Mouse (Mus musculus) T-helper 17 cell (primary cell): ENCODE results near the gene Chchd5.

Experiments used
- in situ Hi-C, 2 experiments: fragments of 300-600 bp; cut with MboI, MseI; formaldehyde crosslinking; loops; 1 replicate in 1 of 2; 2 replicates in 1 of 2; pipeline ENCODE4 v1.15.1; 2025; ENCODE audit warnings: high pct_unique_total_duplicates in 2 of 2

Gene Chchd5

DNA sequence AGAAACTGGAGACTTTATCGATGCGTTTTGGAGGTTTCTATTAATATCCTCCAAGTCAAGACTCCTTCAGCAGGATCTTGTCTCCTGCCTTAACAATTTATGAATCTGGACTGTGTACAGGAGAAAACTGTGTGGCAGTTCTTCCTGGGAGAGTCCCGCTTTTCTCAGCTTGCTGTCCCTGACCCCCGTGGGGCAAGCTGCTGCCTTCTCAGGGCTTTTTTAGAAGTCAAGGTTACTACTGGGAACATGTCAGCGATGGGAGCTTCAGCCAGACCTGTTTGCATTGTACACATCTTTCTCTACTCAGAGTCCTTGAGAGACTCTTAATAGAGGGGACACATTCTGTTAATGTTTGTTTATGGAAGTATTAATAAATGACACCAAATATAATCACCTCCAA is 20.9 kb downstream of the Chchd5 start:
- in situ Hi-C loops = no loop called here

DNA sequence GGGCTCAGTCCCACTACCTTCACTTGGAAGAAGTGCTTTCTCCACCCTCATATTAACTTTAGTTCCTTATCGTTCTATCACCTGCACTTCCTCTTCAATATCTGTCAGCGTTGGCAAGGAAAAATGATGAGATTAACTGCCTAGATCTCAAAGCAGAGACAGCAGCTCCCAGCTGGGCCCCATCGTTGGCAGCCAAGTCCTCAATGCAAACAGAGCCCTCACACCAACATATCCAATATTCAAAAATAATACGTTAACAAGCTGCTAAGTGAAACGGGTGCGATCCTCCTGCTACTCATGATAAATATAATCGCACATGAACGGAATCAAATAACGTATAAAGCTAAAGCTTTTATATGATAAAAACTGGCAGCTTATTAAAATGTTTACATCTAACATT is 21.6 kb downstream of the Chchd5 start:
- in situ Hi-C loops = no loop called here

DNA sequence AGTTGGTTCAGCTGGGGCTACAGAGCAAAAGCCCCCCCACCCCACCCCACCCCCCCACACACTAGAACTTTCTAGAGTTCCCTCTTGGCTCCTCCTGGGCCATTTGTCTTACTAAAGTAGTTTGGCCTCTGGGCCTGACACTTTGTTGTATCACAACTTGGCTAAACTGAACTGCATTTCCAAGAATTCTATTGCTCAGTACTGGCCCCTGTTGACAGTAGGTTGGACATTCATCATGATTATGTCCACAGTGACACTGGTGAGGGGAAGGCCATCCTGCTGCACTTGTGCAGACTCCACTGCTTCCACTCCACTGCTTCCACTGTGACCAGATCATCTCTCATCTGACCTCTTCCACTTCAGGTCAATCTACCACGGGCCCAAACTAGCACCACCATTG is 23.3 kb downstream of the Chchd5 start:
- in situ Hi-C loops = no loop called here

DNA sequence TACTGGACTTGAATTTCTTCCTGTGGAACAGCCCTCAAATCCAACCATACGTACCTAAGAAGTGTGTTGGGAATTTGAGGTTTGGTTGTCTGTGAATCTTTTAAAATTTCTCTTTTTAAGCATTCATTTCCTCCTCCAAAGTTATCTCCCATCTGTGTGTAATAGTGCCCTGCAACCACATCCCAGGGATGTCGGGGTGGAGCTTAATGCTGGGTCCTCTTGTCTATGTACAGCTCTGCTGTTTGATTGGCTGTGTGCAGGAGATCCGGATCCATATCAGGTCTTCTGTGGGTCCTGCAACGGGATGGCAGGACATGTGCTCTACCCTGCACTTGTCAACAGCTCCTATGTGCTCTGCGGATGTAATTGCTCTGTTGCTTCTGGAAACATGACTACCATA is 35.3 kb downstream of the Chchd5 start:
- in situ Hi-C loops = loop anchor here (5.0 kb wide), 1 partner anchor 92 kb away; no protein-coding TSS in a partner anchor

DNA sequence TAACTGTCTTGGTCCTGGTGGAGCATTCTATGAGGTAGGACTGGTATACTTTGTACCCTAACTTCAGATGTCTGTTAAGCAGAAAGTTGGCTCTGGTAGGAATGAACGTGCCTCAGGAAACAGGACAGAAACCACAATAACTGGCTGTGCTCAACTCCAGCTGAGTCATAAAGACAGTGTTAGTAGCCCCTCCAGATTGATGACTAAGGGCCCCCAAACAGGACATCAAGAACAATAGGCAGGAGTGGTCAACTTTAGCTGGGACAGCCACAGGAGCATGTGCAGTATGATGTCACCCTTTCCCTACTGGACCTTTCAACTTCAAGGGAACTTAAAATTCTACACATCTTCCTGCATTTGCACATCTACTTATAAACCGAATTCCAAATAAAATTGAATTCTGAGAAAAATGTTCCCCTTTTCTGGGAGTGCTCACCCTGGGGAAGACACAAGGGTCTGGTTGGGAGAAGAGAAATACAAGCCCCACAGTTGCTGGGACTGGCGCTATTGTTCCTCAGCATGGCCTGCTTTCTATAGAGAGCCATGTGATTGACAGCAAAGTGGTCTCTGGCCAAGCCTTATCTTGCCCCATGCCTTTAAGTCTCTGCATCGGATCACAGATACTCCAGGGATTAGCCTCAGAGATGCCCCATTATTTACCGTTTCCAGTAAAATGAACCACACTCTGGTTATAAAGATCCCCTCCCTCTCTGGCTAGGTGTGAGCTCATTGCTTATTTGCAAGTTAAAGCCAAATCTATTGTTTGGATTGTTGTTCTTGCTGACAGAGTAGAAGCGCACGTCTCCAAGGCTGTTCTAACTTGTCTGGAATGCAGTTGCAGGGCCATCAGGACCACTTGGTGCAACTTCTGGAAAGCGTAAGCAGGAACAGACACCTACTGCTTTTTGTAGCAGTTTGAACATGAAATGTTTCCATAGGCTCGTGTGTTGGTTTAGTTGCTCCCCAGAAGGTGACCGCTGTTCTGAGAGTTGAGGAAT is 37.3 kb downstream of the Chchd5 start:
- in situ Hi-C loops = loop anchor here (5.0 kb wide), 1 partner anchor 91 kb away; no protein-coding TSS in a partner anchor

DNA sequence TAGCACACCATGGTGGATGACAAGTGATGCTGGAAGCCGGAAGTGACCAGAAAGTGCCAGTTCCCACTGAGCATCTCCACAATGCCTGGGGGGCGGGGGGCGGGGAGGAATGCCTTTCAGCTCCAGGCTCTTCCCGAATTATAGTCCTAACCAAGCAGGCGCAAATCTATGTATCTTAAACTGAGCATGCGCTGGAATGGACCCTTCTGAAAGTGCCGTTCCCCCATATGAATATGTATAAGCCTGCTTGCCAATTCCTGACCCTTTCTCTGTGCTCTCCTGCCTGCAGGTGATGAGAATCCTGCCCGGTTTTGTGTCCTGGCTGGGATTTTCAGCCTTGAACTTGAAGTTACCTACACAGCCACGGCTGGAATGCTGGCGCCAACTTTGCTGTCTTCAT is 43.9 kb downstream of the Chchd5 start:
- in situ Hi-C loops = no loop called here

DNA sequence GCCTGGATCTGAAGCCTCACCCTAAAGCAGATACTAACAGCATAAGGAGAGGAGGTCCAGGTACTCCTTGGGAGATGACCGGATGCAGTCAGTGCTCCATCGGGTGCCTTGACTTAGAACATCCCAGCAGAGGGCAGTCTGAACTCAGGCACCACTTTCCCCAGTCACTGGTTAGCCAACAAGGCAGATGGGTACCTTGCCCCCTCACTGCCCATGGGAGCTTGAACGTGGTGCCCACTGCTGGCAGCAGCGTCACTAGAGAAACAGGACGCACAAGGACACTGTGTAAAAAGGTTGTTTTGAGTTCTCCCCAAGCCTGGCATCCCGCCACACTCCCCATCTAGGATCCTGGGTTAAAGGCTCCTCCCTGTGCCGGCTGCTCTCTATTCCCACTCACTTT is 45.0 kb downstream of the Chchd5 start:
- in situ Hi-C loops = no loop called here

DNA sequence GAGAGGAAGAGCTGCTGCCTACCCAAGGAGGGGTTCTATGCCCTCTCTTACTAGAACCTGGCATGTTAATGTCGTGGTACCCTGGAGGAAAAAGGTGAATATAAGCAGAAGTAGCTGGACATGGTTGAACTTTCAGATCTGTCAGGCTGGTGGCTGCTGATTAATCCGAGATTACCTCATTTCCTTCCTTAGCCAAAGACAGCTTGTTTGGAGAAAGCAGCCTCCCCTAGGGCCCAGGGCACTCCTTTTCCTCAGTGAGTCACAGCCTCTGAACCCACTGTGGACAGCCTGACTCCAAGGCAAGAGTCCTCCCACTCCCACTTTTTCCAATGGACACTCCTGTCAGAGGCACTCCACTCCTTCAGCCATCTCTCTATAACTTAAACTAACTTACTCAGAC is 46.1 kb downstream of the Chchd5 start:
- in situ Hi-C loops = loop anchor here in 1 of 2 experiments (25.0 kb wide), 1 partner anchor 1863 kb away; no protein-coding TSS in a partner anchor

DNA sequence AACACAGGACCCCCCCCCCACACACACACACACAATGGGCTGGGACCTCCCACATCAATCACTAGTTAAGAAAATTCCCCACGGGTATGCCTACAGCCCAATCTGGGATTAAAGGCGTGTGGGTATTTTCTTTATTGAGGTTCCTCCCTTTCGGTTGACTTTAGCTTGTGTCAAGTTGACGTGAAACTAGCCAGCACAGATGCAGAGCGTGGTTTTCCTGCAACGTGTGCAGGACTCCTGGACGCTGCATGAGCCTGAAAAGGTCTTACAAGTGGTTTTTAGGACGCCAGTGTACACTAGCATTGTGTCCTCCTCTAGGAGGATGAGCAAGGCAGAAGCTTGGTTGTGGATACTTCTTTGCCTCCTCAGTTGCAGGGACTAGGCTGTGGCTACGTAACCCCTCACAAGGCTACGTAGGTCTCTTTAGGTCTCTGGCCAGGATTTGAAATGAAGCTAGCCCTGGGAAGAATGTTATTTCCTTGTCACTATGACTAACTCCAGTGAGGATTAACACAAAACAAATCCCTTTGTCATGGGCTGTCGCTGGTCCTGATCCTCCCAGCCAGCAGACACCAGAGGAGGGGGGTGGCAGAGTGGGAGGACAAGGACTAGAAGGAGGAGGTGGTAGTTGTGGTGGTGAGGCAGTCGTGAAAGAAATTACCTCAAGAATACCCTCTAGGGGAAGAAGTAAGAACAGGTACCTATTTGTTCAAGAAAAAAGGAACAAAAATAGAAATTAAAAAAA is 47.3 kb downstream of the Chchd5 start:
- in situ Hi-C loops = loop anchor here in 1 of 2 experiments (25.0 kb wide), 1 partner anchor 1865 kb away; no protein-coding TSS in a partner anchor

DNA sequence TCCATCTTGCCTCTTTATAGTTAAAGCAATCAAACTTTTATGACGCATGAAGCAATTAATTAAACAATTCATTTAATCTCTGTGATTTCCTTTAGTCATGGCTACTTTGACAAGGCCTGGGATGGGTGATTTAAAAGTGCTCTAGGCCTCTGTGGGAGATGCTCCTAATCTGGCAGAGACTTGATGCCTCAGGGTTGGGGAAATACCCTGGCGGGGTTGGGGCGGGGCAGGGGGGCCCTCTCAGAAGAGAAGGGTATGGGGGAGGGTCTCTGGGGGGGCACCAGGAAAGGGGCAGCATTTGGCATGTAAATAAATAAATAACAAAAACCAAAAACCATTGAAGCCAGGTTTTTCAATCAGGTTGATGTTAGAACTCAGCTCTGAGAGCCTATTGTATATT is 48.2 kb downstream of the Chchd5 start:
- in situ Hi-C loops = loop anchor here in 1 of 2 experiments (25.0 kb wide), 1 partner anchor 1865 kb away; no protein-coding TSS in a partner anchor

DNA sequence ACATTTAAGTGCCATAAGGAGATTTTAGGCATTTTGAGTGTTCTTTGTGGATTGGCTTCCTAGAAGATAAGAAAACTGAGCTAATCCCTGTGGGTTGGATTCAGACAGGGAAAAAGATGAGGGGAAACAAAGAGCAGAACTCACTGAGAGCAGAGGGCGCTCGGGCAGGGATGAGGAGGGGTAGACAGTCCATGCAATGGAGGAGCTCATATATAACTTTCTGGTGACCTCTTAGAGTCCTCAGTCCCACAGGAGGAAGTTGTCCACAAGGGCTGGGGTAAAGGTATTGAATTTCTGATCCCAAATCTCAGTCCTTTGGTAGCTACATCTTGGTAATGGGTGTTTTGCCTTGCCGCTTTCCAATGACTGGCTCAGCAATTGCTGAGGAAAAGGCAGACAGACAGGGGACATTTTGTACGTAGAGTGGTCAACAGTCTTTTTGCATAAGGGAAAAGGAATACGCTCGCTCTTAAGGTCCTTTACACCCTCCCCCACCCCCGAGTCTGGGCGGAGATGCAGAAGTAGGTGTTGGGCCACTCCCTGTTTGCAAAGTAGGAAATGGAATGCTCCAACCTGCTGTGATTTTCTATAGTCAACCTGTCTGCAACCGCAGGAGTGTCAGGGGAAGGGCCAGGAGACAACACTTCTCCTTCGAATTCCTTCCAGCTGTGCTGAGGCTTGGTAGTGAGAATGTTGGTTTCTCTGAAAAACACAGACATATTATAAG is 48.8 kb downstream of the Chchd5 start:
- in situ Hi-C loops = loop anchor here in 1 of 2 experiments (25.0 kb wide), 1 partner anchor 1866 kb away; no protein-coding TSS in a partner anchor

DNA sequence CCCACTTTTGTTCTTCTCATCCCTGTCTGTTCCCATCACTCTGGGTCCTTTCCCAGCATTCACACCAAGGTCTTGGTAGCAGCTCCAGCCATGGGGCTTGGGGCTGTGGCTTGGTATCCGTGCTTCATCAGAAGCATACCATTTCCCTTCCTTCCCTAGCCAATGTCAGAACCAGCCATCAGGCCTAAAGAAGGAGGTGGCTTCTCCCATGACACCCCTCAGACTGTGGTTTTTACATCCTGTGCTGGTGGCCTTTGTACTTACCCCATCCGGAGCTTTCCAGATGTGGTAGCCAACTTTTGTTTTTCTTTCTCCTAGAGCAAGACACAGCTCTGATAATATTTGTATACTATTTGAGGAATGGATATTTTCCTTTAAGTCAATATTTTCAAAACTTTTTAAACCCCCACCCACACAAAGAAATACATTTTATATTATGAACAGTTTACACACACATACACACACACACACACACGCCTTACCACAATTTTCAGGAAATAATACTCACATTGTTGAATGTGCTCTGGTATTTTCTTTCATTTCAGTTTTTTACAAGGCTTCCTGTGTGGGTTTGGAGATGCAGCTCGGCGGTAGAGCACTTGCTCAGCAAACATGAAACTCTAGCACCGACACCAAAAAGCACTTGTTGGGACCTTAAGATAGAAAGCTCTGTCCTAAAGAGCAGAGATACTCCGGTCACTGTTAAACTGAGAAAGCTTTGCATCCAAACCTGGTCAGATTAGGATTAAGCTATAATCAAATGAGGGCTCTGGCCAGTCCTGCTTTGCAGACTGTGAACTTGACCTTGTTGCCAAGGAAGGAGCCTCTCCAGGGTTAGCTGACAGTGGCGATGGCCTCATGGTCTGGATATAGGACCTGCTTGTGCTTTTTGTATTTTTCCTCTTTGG is 50.7 kb downstream of the Chchd5 start:
- in situ Hi-C loops = loop anchor here in 1 of 2 experiments (25.0 kb wide), 1 partner anchor 1868 kb away; no protein-coding TSS in a partner anchor

DNA sequence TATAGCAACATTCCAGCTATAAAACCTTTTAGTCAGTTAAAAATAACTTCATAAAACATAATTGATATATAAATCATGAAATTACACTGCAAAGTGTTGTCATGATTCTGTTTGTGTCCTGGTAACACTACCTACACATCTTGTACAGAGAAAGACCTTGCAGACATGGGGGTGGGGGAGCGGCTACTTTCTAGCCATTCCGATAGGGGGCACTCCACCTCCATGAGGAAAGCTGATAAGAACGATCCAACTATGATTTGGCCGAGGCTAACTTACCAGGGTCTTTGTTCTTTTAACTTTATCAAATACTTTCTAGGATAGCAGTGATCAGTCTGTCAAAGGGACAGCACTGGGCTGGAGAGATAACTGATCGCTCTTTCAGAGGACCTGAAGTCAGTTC is 52.0 kb downstream of the Chchd5 start:
- in situ Hi-C loops = loop anchor here in 1 of 2 experiments (25.0 kb wide), 1 partner anchor 1869 kb away; no protein-coding TSS in a partner anchor

DNA sequence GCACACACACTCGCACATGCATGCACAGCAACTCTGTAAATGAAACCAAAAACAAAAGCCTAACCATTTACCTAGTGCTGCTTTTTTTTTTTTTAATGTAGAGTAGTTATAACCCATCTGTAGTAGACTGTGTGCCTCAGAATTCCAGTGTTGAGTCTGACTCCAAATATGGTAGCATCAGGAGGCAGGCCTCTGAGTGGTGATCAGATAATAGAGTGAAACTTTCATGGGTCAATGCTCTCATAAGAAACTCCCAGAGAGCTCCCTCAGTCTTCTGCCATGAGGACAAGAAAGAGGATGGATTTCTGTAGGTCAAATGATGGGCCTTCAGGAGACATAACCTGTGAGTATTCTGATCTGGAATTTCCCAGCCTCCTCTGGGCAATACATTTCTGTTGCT is 52.9 kb downstream of the Chchd5 start:
- in situ Hi-C loops = loop anchor here in 1 of 2 experiments (25.0 kb wide), 1 partner anchor 1870 kb away; no protein-coding TSS in a partner anchor

DNA sequence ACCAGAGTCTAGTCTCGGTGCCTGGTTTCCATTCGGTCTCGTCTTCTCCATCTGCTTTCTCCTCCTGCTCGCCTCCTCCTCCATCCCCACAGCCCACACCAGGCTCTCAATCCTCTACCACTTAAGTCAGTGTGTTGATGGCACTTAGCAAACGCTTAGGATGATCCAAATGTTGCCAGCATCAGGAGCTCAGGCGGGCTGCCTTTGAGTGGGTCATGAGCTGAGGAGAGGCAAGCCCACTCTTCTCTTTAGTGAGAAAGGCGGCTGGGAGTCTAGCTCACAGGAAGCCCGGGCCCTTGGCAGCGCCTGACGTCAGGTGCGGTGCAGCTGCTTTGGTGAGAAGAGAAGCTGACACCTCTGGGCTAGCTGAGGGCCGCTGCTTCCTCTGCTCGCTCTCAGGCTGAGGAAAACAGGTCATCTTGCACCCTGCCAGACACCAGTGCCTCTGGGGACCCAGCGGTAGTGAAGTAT is 54.1 kb downstream of the Chchd5 start:
- in situ Hi-C loops = loop anchor here in 1 of 2 experiments (25.0 kb wide), 1 partner anchor 1871 kb away; no protein-coding TSS in a partner anchor
